Mouse (Mus musculus): ENCODE results near the gene Resf1. TPM values are rescaled to one million over a fixed set of nuclear protein-coding genes. Genes with fewer than 3 reads are reported as not detected.
"Not testable (repeated sequence)": the region's sequence is repeated elsewhere in the genome, so short reads cannot be mapped to it uniquely, and the experiment has no call there.

Gene Resf1
- polyA plus RNA-seq (2016; fragmentation: Nextera tagmentation; extraction: Ambion mirVana), result 38.3 and 39.3 TPM in 2 replicates

DNA sequence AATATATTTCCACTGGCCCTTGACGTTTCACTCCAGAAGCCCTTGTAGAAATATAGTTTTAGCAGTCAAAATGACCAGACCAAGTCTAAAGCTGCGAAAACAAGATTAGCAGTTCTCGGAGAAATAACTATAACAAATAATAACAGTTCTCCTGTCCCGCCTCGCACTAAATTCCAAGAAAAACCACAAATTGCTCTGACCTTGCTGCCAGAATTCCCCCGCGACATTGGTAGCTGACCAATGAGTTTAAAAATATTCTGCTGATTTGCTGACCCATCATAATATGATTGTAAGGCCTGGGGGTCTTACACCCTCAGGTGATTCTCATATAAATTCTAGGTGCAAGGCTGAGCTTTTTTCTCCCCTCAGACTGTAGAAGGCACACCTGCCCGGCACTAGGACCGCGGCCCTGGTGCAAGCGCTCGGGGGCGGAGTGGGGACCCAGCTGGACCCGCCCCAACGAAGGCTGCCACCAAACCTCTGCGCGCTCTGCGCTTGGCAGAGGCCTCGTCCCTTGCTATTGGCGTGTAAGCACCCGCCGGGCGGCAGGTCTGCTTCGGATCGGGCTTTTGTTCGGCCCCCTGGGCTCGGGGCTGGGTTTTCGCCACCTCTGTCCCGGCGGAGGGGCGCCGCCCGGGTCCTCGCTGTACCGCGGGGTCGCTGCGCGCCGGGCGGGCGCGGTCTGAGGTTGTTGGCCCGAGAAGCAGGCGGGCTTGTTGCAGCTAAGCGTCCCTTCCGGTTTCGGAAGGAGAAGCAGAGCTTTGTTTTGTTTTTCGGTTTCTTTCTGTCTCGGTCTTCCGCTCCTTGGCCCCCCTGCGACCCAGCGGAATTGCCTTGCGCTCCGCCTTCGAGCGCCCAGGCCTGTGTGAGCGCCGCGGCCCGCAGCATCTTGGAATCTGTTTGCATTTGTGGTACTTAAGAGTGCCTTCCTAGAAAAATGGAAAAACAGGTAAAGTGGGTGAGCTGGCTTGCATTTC, at the start of gene Resf1:
Gene Resf1 (plus strand): TSS at position 459 of the 977 bp plus-strand sequence.
- peak within 1 kb of the TSS; percentile 98 for H3K27ac ChIP-seq (replicated peaks)
- peaks cover 23% of the 10 kb centered on the region for H3K36me3 ChIP-seq
- H3K9me3 ChIP-seq (replicated peaks), result no peaks in the 10 kb centered on the region; the same call in 1 of the 2 replicates
- DNase-seq (ENCODE audit: low spot score), result peak; percentile 91
- H3K4me1 ChIP-seq, result peaks cover 21% of the 10 kb centered on the region
- H3K4me3 ChIP-seq, result peak within 1 kb of the TSS; percentile 80
- H3K27me3 ChIP-seq (ENCODE audit: low read depth, poor library complexity, severe bottlenecking), result no peaks in the 10 kb centered on the region
- WGBS, result 7% methylated on average over 61 of the region's 61 CpGs

DNA sequence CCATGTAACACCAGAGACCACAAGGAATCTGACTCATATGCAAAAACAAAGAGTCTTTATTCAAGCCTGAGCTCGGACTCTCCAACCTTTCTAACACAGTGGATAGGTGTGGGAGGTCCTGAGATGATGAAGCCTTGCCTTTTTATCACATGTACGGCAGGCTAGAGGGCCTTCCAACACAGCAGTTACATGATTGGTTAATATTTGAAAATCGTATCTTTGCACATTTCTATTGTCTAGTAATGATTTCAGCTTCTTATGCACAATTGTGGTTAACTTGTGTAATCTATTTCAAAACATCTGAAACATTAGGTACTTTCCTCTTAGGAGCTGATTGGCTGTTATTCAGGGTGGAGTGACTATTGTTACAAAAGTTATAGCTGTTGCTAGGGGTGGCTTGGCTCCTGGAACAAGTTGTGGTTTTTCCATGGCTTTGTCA, 48.4 kb upstream of the Resf1 start:
- H3K27me3 ChIP-seq (ENCODE audit: low read depth, poor library complexity, severe bottlenecking), result no peaks in the 10 kb centered on the region
- 0 out of 2 replicates have a peak, but pooled peaks cover 8% of the 10 kb centered on the region for H3K9me3 ChIP-seq (replicated peaks)
- H3K4me3 ChIP-seq, result no peak overlapping the region
- H3K27ac ChIP-seq (replicated peaks), result no peak overlapping the region
- no peaks in the 10 kb centered on the region for H3K36me3 ChIP-seq
- no peak for DNase-seq (ENCODE audit: low spot score)
- no peaks in the 10 kb centered on the region for H3K4me1 ChIP-seq
- WGBS, result 81% methylated on average over 3 of the region's 3 CpGs

DNA sequence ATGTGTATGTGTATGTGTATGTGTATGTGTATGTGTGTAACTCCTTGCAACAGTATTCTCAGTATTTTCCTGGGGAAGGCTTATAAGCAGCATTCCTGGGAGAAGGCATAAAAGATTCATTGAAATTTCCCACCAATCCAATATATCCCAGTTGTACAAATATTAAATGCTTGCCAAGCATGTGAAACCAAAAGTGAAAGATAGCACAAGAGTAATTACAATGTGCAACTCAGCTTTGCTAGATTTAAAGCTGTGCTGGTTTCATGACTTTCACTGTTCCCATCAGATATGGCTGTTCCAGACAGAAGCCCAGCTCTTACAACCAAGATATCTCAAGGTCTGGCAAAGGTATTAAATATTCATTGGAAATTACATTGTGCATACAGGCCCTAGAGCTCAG, 41.3 kb upstream of the Resf1 start:
- H3K4me3 ChIP-seq, result no peak overlapping the region
- H3K9me3 ChIP-seq (replicated peaks), result no peaks in the 10 kb centered on the region
- H3K36me3 ChIP-seq, result no peaks in the 10 kb centered on the region
- DNase-seq (ENCODE audit: low spot score), result no peak
- no peaks in the 10 kb centered on the region for H3K4me1 ChIP-seq
- H3K27me3 ChIP-seq (ENCODE audit: low read depth, poor library complexity, severe bottlenecking), result no peaks in the 10 kb centered on the region
- no peak overlapping the region for H3K27ac ChIP-seq (replicated peaks)

DNA sequence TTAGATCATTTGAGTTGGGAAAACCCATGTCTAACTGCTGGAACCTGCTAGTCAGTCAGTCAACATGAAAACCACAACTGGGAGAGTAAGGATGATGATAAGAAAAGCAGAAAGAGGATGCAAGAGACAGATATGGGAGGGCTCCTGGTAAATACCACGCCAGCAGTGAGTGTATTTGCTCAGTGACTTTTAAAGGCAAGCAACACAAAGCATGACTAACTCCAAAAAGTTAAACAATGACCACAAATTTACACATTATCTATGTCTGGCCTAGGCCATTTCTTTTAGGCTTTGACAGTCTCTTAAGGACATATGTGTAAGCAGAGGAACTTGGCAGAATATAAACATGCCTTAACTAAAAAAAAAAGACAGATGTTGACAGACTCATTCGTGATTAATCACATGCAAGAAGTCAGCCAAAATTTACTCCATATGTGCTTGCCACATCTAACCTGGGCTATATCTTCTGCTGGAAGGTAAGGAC, 30.9 kb upstream of the Resf1 start:
- Histone ChIP-seq H3K27me3 (ENCODE audit: low read depth, poor library complexity, severe bottlenecking) (no peaks in the 10 kb centered on the region), H3K4me1 (no peaks in the 10 kb centered on the region), H3K4me3 (no peak overlapping the region), H3K36me3 (no peaks in the 10 kb centered on the region), H3K9me3 (replicated peaks) (peaks cover 10% of the 10 kb centered on the region; the same call in 1 of the 2 replicates), H3K27ac (replicated peaks) (no peak overlapping the region)
- DNase-seq (ENCODE audit: low spot score), result no peak
- WGBS, result 72% methylated on average over 2 of the region's 2 CpGs

DNA sequence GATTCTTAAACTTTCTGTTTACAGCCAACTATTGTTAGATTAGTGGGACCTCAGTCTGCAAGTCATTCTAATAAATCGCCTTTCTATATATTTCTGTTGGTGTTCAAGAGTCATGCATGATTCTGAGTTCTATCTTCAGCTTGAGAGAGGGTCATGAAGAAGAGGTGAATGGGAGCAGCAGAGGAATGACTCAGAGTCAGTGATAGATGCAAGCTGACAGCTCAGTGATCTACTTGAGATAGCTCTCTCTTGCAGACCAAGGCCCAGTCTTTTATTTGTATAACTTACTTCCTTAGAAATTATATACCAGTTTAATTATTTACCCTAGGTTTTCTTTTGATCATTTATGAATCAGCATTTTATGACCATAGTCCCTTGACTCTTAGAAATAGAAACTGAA, 30.3 kb upstream of the Resf1 start:
- Histone ChIP-seq H3K9me3 (replicated peaks) (peaks cover 15% of the 10 kb centered on the region; the same call in 1 of the 2 replicates), H3K27ac (replicated peaks) (no peak overlapping the region), H3K27me3 (ENCODE audit: low read depth, poor library complexity, severe bottlenecking) (no peaks in the 10 kb centered on the region), H3K4me3 (no peak overlapping the region), H3K36me3 (no peaks in the 10 kb centered on the region), H3K4me1 (no peaks in the 10 kb centered on the region)
- no peak for DNase-seq (ENCODE audit: low spot score)
- 82% methylated on average over 1 of the region's 1 CpGs for WGBS

DNA sequence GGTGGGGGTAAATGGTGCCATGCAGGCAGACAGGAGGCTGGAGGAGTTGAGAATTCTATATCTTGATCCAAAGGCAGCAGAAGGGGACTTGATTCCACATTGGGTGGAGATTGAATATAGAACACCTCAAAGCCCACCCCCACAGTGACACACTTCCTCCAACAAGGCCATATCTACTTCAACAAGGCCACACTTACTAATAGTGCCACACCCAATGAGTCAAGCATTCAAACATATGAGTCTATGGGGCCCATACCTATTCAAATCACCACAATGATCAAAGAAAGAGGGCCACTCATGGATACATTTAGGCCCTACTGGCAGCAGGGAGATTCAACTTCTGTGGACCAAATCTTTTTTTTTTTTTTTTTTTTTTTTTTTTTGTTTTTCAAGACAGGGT, 28.7 kb upstream of the Resf1 start:
- H3K4me1 ChIP-seq, result no peaks in the 10 kb centered on the region
- peaks cover 17% of the 10 kb centered on the region; the same call in 1 of the 2 replicates for H3K9me3 ChIP-seq (replicated peaks)
- DNase-seq (ENCODE audit: low spot score), result no peak
- no peaks in the 10 kb centered on the region for H3K27me3 ChIP-seq (ENCODE audit: low read depth, poor library complexity, severe bottlenecking)
- no peak overlapping the region for H3K27ac ChIP-seq (replicated peaks)
- no peaks in the 10 kb centered on the region for H3K36me3 ChIP-seq
- no peak overlapping the region for H3K4me3 ChIP-seq

DNA sequence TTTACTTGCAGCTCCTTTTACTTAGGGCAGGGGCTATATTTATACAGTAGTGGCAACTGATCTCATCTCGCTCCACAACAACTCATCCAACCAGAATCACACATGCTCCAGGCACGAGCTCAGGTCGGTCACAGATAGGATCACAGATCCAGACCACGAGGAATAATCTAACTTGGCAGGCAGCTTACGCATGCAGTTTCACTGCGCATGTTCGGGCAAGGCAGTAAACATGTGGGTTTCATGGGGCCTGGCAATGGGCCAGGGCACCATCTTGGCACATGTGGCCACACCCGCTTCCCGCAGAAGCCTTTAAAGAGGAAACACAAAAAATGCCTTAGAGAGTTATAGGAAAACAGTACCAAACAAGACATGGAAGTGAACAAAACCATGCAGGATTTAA, 21.0 kb upstream of the Resf1 start:
- 94% methylated on average over 9 of the region's 9 CpGs for WGBS
- not testable (repeated sequence) for H3K27me3 ChIP-seq (ENCODE audit: low read depth, poor library complexity, severe bottlenecking); DNase-seq (ENCODE audit: low spot score); H3K36me3 ChIP-seq; H3K27ac ChIP-seq (replicated peaks); H3K9me3 ChIP-seq (replicated peaks); H3K4me1 ChIP-seq; H3K4me3 ChIP-seq

DNA sequence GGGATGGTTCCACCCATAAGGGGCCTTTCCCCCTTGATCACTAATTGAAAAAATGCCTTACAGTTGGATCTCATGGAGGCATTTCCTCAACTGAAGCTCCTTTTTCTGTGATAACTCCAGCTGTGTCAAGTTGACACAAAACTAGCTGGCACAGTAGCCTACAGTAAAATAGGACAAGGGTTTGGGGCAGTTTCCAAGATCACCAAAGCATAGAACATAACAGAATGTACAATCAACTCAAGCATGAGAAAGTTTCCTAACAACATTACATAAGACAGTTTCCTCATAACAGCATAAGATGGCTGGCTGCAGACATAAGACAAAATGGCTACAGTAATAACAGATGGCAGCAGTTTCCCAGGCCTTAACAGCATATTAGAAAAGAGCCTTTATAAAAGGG, 6.0 kb upstream of the Resf1 start:
- not testable (repeated sequence) for H3K27me3 ChIP-seq (ENCODE audit: low read depth, poor library complexity, severe bottlenecking); DNase-seq (ENCODE audit: low spot score); H3K36me3 ChIP-seq; H3K4me3 ChIP-seq; H3K9me3 ChIP-seq (replicated peaks); H3K4me1 ChIP-seq; H3K27ac ChIP-seq (replicated peaks)

DNA sequence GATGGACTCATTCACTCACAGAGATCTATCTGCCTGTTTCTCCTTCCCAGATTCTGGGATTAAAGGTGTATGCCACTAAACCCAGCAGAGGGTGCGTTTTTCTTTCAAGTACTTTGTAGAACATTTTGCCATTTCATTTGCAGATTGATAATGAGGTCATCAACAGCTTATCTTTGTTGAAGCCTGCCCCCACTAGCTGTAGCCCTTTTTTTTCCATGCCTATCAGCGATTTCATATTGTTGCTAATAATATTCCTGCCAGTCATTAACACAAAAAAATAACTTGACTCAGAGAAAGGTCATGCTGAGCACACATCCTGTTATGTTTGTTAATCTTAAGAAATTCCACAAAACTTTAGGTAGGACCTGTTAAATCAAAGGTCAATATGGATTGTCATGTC, 2.1 kb upstream of the Resf1 start:
- no peak overlapping the region for H3K4me3 ChIP-seq
- peaks cover 21% of the 10 kb centered on the region for H3K4me1 ChIP-seq
- 85% methylated on average over 2 of the region's 2 CpGs for WGBS
- no peak for DNase-seq (ENCODE audit: low spot score)
- no peaks in the 10 kb centered on the region for H3K27me3 ChIP-seq (ENCODE audit: low read depth, poor library complexity, severe bottlenecking)
- H3K9me3 ChIP-seq (replicated peaks), result no peaks in the 10 kb centered on the region; the same call in 1 of the 2 replicates
- peaks cover 13% of the 10 kb centered on the region for H3K36me3 ChIP-seq
- no peak overlapping the region for H3K27ac ChIP-seq (replicated peaks)

DNA sequence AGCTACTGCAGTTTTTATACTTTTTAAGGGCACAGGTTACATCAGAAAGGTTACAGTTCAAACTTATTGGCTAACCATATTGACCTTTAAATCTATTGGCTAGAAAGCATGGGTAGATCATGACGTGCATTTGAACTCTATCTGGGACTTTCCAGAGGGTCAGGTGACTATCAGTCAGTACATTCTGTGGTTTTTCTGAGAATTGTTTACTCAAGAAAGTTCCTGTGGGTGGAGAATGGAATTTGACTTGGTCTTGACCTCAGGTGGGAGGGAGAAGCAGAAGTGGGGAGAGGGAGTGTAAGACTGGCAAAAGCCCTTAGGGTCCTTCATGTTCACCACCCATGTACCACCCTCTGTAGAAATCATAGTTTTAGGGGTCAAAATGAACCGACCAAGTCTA, 1.4 kb upstream of the Resf1 start:
- H3K4me3 ChIP-seq, result no peak overlapping the region
- 80% methylated on average over 2 of the region's 2 CpGs for WGBS
- H3K27ac ChIP-seq (replicated peaks), result no peak overlapping the region
- no peak for DNase-seq (ENCODE audit: low spot score)
- no peaks in the 10 kb centered on the region; the same call in 1 of the 2 replicates for H3K9me3 ChIP-seq (replicated peaks)
- H3K36me3 ChIP-seq, result peaks cover 19% of the 10 kb centered on the region
- peaks cover 21% of the 10 kb centered on the region for H3K4me1 ChIP-seq
- H3K27me3 ChIP-seq (ENCODE audit: low read depth, poor library complexity, severe bottlenecking), result no peaks in the 10 kb centered on the region

DNA sequence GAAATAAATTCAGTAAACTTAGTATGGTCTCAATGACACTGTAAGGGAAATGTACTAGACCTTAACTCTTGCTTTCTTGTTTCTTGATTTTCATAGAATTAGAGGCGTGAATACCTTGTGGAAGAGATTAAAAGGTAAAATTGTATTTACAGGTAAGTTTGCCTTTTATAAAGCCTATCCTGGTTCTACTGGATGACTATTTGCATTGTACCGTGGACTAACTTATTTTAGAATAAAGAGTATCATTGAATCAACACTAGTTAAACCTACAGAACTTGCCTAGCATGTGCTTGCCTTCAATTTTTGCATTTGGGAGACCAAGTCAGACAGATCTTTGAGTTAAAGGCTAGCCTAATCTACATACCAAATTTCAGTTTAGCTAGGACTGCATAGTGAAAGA, 1.0 kb downstream of the Resf1 start:
- Histone ChIP-seq H3K4me3 (peak overlapping the region; percentile 80), H3K9me3 (replicated peaks) (no peaks in the 10 kb centered on the region; the same call in 1 of the 2 replicates), H3K36me3 (peaks cover 33% of the 10 kb centered on the region), H3K4me1 (peaks cover 21% of the 10 kb centered on the region), H3K27me3 (ENCODE audit: low read depth, poor library complexity, severe bottlenecking) (no peaks in the 10 kb centered on the region), H3K27ac (replicated peaks) (peak overlapping the region; percentile 98)
- WGBS, result 66% methylated on average over 2 of the region's 2 CpGs
- DNase-seq (ENCODE audit: low spot score), result no peak

DNA sequence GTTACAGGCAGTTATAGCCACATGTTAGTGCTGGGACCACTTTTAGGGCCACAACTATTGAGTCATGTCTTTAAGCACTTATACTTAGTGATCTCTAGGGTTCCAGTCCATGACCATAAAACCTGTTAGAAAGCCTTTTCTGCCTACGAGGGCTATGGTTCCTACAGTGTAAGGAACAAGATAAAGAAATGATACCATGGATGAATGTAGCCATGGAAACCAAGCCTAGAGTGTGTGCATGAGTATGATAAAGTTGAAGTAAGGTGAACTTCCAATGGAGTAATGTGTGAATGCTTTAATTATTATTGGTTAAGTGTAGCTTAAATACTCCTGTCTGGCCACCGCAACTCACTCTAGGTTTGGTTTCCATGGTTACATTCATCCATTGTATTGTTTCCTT, 1.8 kb downstream of the Resf1 start:
- no peaks in the 10 kb centered on the region for H3K27me3 ChIP-seq (ENCODE audit: low read depth, poor library complexity, severe bottlenecking)
- no peaks in the 10 kb centered on the region for H3K9me3 ChIP-seq (replicated peaks)
- H3K4me3 ChIP-seq, result peak overlapping the region; percentile 80; the same call in 1 of the 2 replicates
- no peak overlapping the region for H3K27ac ChIP-seq (replicated peaks)
- 86% methylated on average over 2 of the region's 2 CpGs for WGBS
- peaks cover 21% of the 10 kb centered on the region for H3K4me1 ChIP-seq
- no peak for DNase-seq (ENCODE audit: low spot score)
- H3K36me3 ChIP-seq, result peaks cover 41% of the 10 kb centered on the region

DNA sequence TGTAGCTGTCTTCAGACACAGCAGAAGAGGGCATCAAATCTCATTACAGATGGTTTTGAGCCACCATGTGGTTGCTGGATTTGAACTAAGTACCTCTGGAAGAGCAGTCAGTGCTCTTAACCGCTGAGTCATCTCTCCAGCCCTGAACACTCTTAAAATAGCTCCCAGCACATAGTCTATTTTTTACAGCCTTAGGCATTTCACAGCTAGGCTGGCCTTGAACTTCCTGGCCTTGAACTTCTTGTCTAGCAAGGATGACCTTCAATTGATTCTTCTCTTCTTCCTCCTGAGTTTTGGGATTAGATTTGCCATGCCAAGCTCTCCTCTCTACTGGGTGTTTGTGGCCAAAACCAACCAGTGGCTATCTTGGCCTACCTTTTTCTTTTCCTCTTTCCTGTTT, 2.6 kb downstream of the Resf1 start:
- no peak overlapping the region for H3K4me3 ChIP-seq
- H3K27me3 ChIP-seq (ENCODE audit: low read depth, poor library complexity, severe bottlenecking), result no peaks in the 10 kb centered on the region
- WGBS, result 94% methylated on average over 1 of the region's 1 CpGs
- no peaks in the 10 kb centered on the region for H3K9me3 ChIP-seq (replicated peaks)
- no peak for DNase-seq (ENCODE audit: low spot score)
- peaks cover 48% of the 10 kb centered on the region for H3K36me3 ChIP-seq
- no peak overlapping the region for H3K27ac ChIP-seq (replicated peaks)
- H3K4me1 ChIP-seq, result peaks cover 21% of the 10 kb centered on the region

Measured in midbrain, embryonic 10.5 days (tissue).